Mouse (Mus musculus): ENCODE measurements at regions not wholly inside any gene's neighbourhood (a gene's known extent, or its start where the extent isn't known, plus 50 kb on each side); places are given as distances from the start of the nearest gene placed in this dataset.

GRCm38 (mm10) chr9:116511450-116511849, 336.3 kb upstream of the Tgfbr2 start:
- ATAC-seq (replicated peaks; ENCODE audit: poor library complexity, severe bottlenecking): 0 out of 2 replicates have a peak, but pooled peaks have one; percentile 35

GRCm38 (mm10) chr9:116507756-116508155, 332.6 kb upstream of the Tgfbr2 start:
- ATAC-seq (replicated peaks; ENCODE audit: poor library complexity, severe bottlenecking): no peak

GRCm38 (mm10) chr9:116502831-116503230, 327.7 kb upstream of the Tgfbr2 start:
- ATAC-seq (replicated peaks; ENCODE audit: poor library complexity, severe bottlenecking): no peak

GRCm38 (mm10) chr9:116500951-116501350, 325.8 kb upstream of the Tgfbr2 start:
- no peak for ATAC-seq (replicated peaks; ENCODE audit: poor library complexity, severe bottlenecking)

- no peak for ATAC-seq (replicated peaks; ENCODE audit: poor library complexity, severe bottlenecking)
Observed at GRCm38 (mm10) chr9:116491227-116491626, 316.1 kb upstream of the Tgfbr2 start.

- ATAC-seq (replicated peaks; ENCODE audit: poor library complexity, severe bottlenecking): peak; percentile 44; the same call in 1 of the 2 replicates
Observed at GRCm38 (mm10) chr9:116489787-116490186, 314.6 kb upstream of the Tgfbr2 start.

- ATAC-seq (replicated peaks; ENCODE audit: poor library complexity, severe bottlenecking): no peak
Observed at GRCm38 (mm10) chr9:116489273-116489672, 314.1 kb upstream of the Tgfbr2 start.

GRCm38 (mm10) chr9:116477309-116477708, 302.1 kb upstream of the Tgfbr2 start:
- ATAC-seq (replicated peaks; ENCODE audit: poor library complexity, severe bottlenecking): peak; percentile 76

- no peak for ATAC-seq (replicated peaks; ENCODE audit: poor library complexity, severe bottlenecking)
Observed at GRCm38 (mm10) chr9:116475206-116475955, 300.2 kb upstream of the Tgfbr2 start.

GRCm38 (mm10) chr9:116472855-116473254, 297.7 kb upstream of the Tgfbr2 start:
- ATAC-seq (replicated peaks; ENCODE audit: poor library complexity, severe bottlenecking): no peak

GRCm38 (mm10) chr9:116468569-116469250, 293.6 kb upstream of the Tgfbr2 start:
- no peak for ATAC-seq (replicated peaks; ENCODE audit: poor library complexity, severe bottlenecking)

- no peak for ATAC-seq (replicated peaks; ENCODE audit: poor library complexity, severe bottlenecking)
Observed at GRCm38 (mm10) chr9:116466336-116466735, 291.2 kb upstream of the Tgfbr2 start.

- no peak for ATAC-seq (replicated peaks; ENCODE audit: poor library complexity, severe bottlenecking)
Observed at GRCm38 (mm10) chr9:116464626-116465025, 289.5 kb upstream of the Tgfbr2 start.

GRCm38 (mm10) chr9:116462232-116462631, 287.1 kb upstream of the Tgfbr2 start:
- no peak for ATAC-seq (replicated peaks; ENCODE audit: poor library complexity, severe bottlenecking)

- ATAC-seq (replicated peaks; ENCODE audit: poor library complexity, severe bottlenecking): peak; percentile 65
Observed at GRCm38 (mm10) chr9:116460022-116460421, 284.9 kb upstream of the Tgfbr2 start.

- ATAC-seq (replicated peaks; ENCODE audit: poor library complexity, severe bottlenecking): no peak
Observed at GRCm38 (mm10) chr9:116452050-116452449, 276.9 kb upstream of the Tgfbr2 start.

GRCm38 (mm10) chr9:116450829-116451228, 275.7 kb upstream of the Tgfbr2 start:
- ATAC-seq (replicated peaks; ENCODE audit: poor library complexity, severe bottlenecking): no peak

- no peak for ATAC-seq (replicated peaks; ENCODE audit: poor library complexity, severe bottlenecking)
Observed at GRCm38 (mm10) chr9:116447734-116448133, 272.6 kb upstream of the Tgfbr2 start.

GRCm38 (mm10) chr9:116438580-116438979, 263.4 kb upstream of the Tgfbr2 start:
- peak; percentile 98 for ATAC-seq (replicated peaks; ENCODE audit: poor library complexity, severe bottlenecking)

GRCm38 (mm10) chr9:116434414-116434813, 259.3 kb upstream of the Tgfbr2 start:
- ATAC-seq (replicated peaks; ENCODE audit: poor library complexity, severe bottlenecking): no peak

- ATAC-seq (replicated peaks; ENCODE audit: poor library complexity, severe bottlenecking): no peak
Observed at GRCm38 (mm10) chr9:116429061-116429460, 253.9 kb upstream of the Tgfbr2 start.

GRCm38 (mm10) chr9:116428475-116428874, 253.3 kb upstream of the Tgfbr2 start:
- no peak for ATAC-seq (replicated peaks; ENCODE audit: poor library complexity, severe bottlenecking)

All from granulocyte monocyte progenitor cell, adult 5-6 weeks (primary cell).